Mouse (Mus musculus): ENCODE results near the gene Tanc1.
A peak's percentile ranks its signal among the peaks of the same experiment; 100 is the strongest.
"Not testable (repeated sequence)": the region's sequence is repeated elsewhere in the genome, so short reads cannot be mapped to it uniquely, and the experiment has no call there.

Gene Tanc1

GRCm38 (mm10) chr2:59611831-59612732 lies at the start of gene Tanc1:
Tanc1 (plus strand) TSS chr2:59612042.
- DNase-seq: peak; percentile 85

DNA sequence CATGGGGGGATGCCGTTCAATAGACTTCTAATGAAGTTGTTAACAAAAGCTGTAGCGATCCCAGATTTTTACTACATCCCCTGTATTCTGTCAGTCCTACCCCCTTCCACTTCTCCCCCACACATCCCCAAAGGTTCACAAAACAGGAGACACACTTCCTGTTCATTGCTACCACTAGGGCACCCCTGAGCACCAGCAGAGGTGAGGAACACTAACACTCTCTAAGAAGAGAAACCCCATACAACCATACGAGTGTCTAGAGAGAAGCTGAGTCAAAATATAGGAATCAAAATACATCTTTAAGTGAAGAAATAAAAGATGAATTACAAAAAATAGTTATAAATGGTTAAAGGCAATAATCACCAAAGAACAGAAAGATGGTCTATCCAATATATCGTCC lies 49.6 kb upstream of the Tanc1 start:
- DNase-seq: no peak

GRCm38 (mm10) chr2:59562696-59563095 lies 49.1 kb upstream of the Tanc1 start:
- no peak for DNase-seq

DNA sequence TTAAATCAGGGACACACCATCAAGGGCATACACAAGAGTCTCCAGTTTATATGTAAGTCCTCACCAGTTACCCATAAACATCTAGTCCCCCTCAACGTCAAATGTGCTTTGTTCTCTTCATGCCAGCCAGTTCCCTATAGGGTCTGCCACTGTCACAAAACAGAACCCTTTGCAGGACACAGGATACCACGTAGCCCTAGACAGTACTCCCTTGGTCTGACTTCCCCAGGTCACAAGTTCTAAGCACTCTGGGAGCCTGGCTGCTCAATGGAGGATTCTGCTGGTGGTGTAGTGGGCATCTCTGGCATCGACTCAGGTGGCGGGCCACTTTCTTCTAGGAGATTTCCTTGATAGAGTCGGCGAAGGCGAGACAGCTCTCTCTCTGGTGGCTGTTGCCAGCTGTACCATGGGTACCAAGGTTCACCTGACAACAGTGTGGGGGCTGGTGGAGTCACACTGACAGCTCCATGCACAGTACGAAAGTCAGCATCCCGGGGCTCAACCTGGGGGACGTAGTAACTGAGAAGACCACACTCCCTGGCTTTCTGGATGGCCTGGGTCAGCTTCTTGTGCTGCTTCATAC lies 47.7 kb upstream of the Tanc1 start:
- DNase-seq: not testable (repeated sequence)

DNA sequence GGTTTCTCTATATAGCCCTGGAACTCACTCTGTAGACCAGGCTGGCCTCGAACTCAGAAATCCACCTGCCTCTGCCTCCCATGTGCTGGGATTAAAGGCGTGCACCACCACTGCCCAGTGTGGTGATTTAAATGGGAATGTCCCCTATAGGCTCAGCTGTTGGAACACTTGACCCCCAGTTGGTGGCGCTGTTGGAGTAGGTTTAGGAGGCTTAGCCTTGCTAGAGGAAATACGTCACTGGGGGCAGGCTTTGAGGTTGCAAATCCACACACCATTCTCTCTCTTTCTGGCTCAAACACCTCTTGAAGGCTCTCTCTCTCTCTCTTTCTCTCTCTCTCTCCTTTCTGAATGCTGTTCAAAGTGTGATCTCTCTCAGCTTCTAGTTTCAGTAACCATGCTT lies 46.9 kb upstream of the Tanc1 start:
- DNase-seq: no peak

DNA sequence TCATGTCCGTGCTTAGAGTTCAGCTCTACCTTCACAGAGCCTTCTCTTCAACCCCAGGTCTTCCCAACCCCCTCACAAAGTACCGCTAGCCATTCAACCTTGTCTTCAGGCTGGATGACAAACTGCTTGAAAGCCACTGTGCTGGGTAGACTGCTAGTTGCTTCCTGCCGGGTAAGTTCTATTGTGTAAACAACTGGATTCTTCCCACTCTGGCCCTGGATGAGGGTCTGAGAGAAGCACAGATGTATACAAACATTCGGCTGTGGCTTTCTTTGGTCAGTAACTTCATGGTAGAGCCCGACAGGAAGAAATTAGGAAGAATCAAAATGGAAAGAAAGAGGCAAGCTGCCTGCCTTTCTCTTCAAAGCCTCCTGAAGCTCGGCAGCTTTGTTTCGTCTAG lies 30.9 kb upstream of the Tanc1 start:
- DNase-seq: no peak

- DNase-seq: no peak
Observed at GRCm38 (mm10) chr2:59583961-59584360, 27.9 kb upstream of the Tanc1 start.

- DNase-seq: no peak
Observed at GRCm38 (mm10) chr2:59587387-59588095, 24.3 kb upstream of the Tanc1 start.

- DNase-seq: no peak
Observed at GRCm38 (mm10) chr2:59588096-59588405, 23.8 kb upstream of the Tanc1 start.

- DNase-seq: no peak
Observed at GRCm38 (mm10) chr2:59593341-59593902, 18.4 kb upstream of the Tanc1 start.

DNA sequence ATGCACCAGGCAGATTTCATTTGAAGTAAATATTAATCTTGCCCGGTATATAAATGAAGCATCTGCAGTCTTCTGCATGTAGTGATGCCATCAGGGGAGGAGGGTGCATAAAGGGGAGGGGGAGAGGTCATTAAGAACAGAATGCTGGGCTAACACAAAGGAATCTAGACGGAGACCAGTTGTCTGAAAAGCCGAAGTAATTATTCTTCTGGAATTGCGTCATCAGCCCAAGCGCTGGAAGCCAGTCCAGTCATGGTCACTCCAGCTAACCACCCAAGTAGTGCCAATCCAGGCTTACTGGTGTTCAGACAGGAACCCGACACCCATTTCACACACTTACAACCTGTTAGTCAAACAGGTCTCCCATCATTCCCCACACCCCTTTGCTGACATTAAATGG lies 17.7 kb upstream of the Tanc1 start:
- no peak for DNase-seq

DNA sequence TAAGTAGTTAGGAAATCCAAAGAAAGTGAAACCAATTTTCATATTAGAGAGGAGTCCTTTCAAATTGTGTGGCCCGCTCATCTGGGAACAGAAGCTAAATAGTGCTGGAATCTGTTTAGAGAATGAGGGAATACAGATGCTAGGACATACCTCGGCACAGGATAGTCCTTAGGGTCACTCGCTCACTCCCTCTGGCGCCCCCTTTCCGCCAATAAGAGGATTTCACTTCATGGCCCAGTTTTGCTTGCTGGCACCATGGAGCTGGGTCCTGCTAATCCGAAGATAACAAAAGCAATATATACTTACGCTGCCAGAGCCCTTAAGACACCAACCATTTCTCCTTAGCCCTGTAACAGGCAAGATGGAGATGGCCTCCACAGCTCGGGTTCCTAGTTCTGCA lies 15.3 kb upstream of the Tanc1 start:
- DNase-seq: no peak

DNA sequence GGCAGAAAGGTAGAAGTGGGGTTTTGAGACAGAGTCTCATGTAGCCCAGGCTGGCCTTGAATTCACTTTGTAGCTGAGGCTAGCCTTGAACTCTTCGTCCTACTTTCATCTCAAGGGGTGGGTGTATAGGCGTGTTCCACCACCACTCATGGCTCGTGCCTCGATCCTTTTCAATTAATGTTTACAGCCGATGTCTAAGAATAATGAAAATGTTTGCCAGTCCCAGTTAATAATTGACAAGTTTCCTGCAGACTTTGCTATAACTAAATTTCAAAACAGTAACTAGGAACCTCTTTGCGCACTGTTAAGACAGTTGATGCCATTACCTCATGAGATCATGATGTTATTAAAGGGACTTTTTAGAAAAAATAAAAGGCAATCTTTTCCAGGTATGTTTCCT lies 13.6 kb upstream of the Tanc1 start:
- DNase-seq: no peak

DNA sequence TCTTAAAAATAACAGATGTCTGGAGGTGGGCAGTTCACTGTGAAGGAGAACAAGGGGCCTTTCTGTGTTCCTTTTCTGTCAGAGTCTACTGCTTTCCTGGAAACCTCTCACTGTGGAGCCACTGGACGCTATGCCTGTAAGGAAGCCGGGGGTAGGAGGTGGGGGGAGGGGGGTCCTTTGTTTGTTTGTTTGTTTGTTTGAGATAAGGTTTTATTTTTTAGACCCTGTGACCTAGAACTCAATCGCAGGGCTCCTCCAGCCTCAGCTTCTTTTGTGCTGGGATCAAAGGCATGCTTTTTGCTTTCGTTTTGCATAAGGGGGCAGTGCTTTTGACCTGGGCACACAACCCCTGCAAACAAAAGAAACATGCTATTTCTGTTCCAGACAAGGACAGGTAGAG lies 12.9 kb upstream of the Tanc1 start:
- no peak for DNase-seq

- no peak for DNase-seq
Observed at GRCm38 (mm10) chr2:59599338-59600111, 12.3 kb upstream of the Tanc1 start.

- peak; percentile 72 for DNase-seq
Observed at GRCm38 (mm10) chr2:59600123-59600840, 11.6 kb upstream of the Tanc1 start.

- DNase-seq: peak; percentile 74
Observed at GRCm38 (mm10) chr2:59600980-59601379, 10.9 kb upstream of the Tanc1 start.

DNA sequence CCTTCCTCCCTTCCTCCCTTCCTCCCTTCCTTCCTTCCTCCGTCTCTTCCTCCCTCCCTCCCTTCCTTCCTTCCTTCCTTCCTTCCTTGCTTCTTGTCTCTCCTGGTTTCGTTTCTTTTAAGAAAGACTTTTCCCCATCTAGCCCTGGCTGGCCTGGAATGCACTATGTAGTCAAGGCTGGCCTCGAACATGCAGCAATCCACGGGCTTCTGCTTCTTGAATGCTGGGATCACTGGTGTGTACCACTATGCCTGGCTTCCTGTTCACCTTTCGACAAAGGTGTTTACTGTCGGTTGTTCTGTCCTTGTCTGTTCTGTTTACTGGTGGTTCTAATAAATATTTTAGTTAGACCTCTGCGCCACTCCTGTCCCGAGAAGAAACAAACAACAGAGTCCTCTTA lies 10.4 kb upstream of the Tanc1 start:
- no peak for DNase-seq

DNA sequence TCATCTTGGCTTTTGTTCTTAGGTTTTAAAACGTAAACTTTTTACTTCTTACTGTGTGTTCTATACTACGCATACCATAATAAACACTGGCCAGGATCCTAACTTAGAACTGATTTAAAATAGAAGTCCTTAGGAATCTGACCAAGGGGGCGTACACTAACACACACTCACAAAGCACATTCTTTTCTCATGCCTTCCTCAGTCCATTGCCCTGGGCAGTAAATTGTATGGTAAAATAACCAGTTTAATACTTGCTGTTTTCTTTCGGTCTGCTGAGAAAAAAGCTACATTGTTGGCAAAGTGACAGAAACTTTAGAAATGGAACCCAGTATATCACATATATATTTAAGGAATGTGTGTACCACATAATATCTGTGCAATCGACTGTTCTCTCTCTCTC lies 2.9 kb upstream of the Tanc1 start:
- DNase-seq: no peak

GRCm38 (mm10) chr2:59611216-59611810 lies 529 bp upstream of the Tanc1 start:
- no peak for DNase-seq

- no peak for DNase-seq
Observed at GRCm38 (mm10) chr2:59612733-59613473, 1.1 kb downstream of the Tanc1 start.
